Mouse (Mus musculus) MEL (cell line): ENCODE measurements around the gene Mrpl14. TPM values are rescaled to one million over a fixed set of nuclear protein-coding genes. Genes with fewer than 3 reads are reported as not detected.

Source experiments
- DNase-seq: peaks from one replicate; pipeline ENCODE4 v3.0.0; 2011; ENCODE audit warnings: low read depth, low spot score
- H3K27ac ChIP-seq: 2 replicates; pipeline ENCODE4 v1.5.1; 2012; ENCODE audit warnings: low read depth, mild to moderate bottlenecking, control low read depth, low read length, moderate library complexity; ENCODE audit not compliant: control insufficient read depth
- H3K27me3 ChIP-seq, 2 experiments: fragments of 150-350 bp in 1 of 2; sonication (generic) in 1 of 2; 2 replicates each; pipeline ENCODE4 v1.6.1; 2012; ENCODE audit warnings: low read length in 2 of 2, mild to moderate bottlenecking in 2 of 2, improper control_type of control experiment in 1 of 2, moderate library complexity in 1 of 2; ENCODE audit not compliant: insufficient read depth in 2 of 2, control insufficient read depth in 1 of 2
- H3K36me3 ChIP-seq, 2 experiments: 2 replicates each; pipeline ENCODE4 v1.6.1; 2012 to 2014; ENCODE audit warnings: low read length in 2 of 2, improper control_type of control experiment in 1 of 2, inconsistent platforms in 1 of 2, mild to moderate bottlenecking in 1 of 2; ENCODE audit not compliant: insufficient read depth in 2 of 2, control insufficient read depth in 1 of 2
- H3K4me1 ChIP-seq, 2 experiments: fragments of 150-350 bp in 1 of 2; sonication (generic) in 1 of 2; 2 replicates each; pipeline ENCODE4 v1.6.1; 2012; ENCODE audit warnings: low read length in 2 of 2, improper control_type of control experiment in 1 of 2, mild to moderate bottlenecking in 1 of 2; ENCODE audit not compliant: insufficient read depth in 2 of 2, control insufficient read depth in 1 of 2
- H3K4me3 ChIP-seq, 2 experiments: fragments of 150-350 bp in 1 of 2; sonication (generic) in 1 of 2; 2 replicates each; pipeline ENCODE4 v1.5.1; 2012; ENCODE audit warnings: low read depth in 2 of 2, low read length in 2 of 2, mild to moderate bottlenecking in 2 of 2, moderate library complexity in 2 of 2, control low read depth in 1 of 2, improper control_type of control experiment in 1 of 2; ENCODE audit not compliant: control insufficient read depth in 1 of 2, insufficient read depth in 1 of 2
- H3K79me2 ChIP-seq: 2 replicates; pipeline ENCODE4 v1.6.1; 2012; ENCODE audit warnings: mild to moderate bottlenecking, low read length, moderate library complexity; ENCODE audit not compliant: control insufficient read depth, poor library complexity, insufficient read depth
- H3K9ac ChIP-seq: 2 replicates; pipeline ENCODE4 v1.6.1; 2012; ENCODE audit warnings: low read depth, mild to moderate bottlenecking, control low read depth, low read length, moderate library complexity; ENCODE audit not compliant: control insufficient read depth, poor library complexity, severe bottlenecking
- H3K9me3 ChIP-seq: fragments of 150-350 bp; sonication (generic); replicated peaks from 2 replicates; pipeline ENCODE4 v1.6.1; 2012; ENCODE audit warnings: mild to moderate bottlenecking, low read length, improper control_type of control experiment, moderate library complexity; ENCODE audit not compliant: insufficient read depth
- BHLHE40 ChIP-seq: IDR thresholded peaks from 2 replicates; pipeline ENCODE4 v1.6.1; 2012; ENCODE audit warnings: low read depth, mild to moderate bottlenecking, inconsistent platforms, low read length, improper control_type of control experiment, borderline replicate concordance
- CHD1 ChIP-seq: IDR thresholded peaks from 2 replicates; pipeline ENCODE4 v1.6.1; 2012; ENCODE audit warnings: low read depth, mild to moderate bottlenecking, inconsistent platforms, low read length, improper control_type of control experiment
- CTCF ChIP-seq, 3 experiments: IDR thresholded peaks in 2 of 3; conservative IDR thresholded peaks in 1 of 3; 2 replicates each; pipeline ENCODE4 v1.5.1; 2011 to 2012; ENCODE audit warnings: low read length in 3 of 3, low read depth in 2 of 3, mild to moderate bottlenecking in 2 of 3, improper control_type of control experiment in 1 of 3, inconsistent platforms in 1 of 3, mixed read lengths in 1 of 3, moderate library complexity in 1 of 3; ENCODE audit not compliant: control insufficient read depth in 1 of 3, insufficient read depth in 1 of 3, poor library complexity in 1 of 3, severe bottlenecking in 1 of 3
- E2F4 ChIP-seq: IDR thresholded peaks from 2 replicates; pipeline ENCODE4 v1.6.1; 2011; ENCODE audit warnings: low read depth, low read length, improper control_type of control experiment, borderline replicate concordance
- EP300 ChIP-seq, 2 experiments: IDR thresholded peaks; 2 replicates each; pipeline ENCODE4 v1.6.1; 2011; ENCODE audit warnings: improper control_type of control experiment in 2 of 2, low read length in 2 of 2, low read depth in 1 of 2, mild to moderate bottlenecking in 1 of 2
- JUND ChIP-seq: IDR thresholded peaks from 2 replicates; pipeline ENCODE4 v1.6.1; 2011; ENCODE audit warnings: low read depth, mild to moderate bottlenecking, improper control_type of control experiment, low read length
- KAT2A ChIP-seq: conservative IDR thresholded peaks from 2 replicates; pipeline ENCODE4 v1.6.1; 2012; ENCODE audit warnings: low read depth, low read length, improper control_type of control experiment, inconsistent platforms
- MAFK ChIP-seq: IDR thresholded peaks from 2 replicates; pipeline ENCODE4 v1.6.1; 2011; ENCODE audit warnings: low read depth, mild to moderate bottlenecking, low read length, improper control_type of control experiment, borderline replicate concordance
- MAZ ChIP-seq: IDR thresholded peaks from 2 replicates; pipeline ENCODE4 v1.6.1; 2012; ENCODE audit warnings: low read depth, mild to moderate bottlenecking, inconsistent platforms, low read length, improper control_type of control experiment
- MEF2A ChIP-seq: IDR thresholded peaks from 2 replicates; pipeline ENCODE4 v1.6.1; 2014; ENCODE audit warnings: low read depth, mild to moderate bottlenecking, inconsistent platforms, low read length, improper control_type of control experiment; ENCODE audit not compliant: poor library complexity, insufficient replicate concordance, severe bottlenecking; ENCODE audit errors: extremely low read depth
- MXI1 ChIP-seq: IDR thresholded peaks from 2 replicates; pipeline ENCODE4 v1.6.1; 2011; ENCODE audit warnings: mild to moderate bottlenecking, low read depth, low read length, improper control_type of control experiment
- RCOR1 ChIP-seq: IDR thresholded peaks from 2 replicates; pipeline ENCODE4 v1.6.1; 2012; ENCODE audit warnings: low read depth, mild to moderate bottlenecking, inconsistent platforms, low read length, improper control_type of control experiment
- SIN3A ChIP-seq: IDR thresholded peaks from 2 replicates; pipeline ENCODE4 v1.6.1; 2012; ENCODE audit warnings: low read length, improper control_type of control experiment, inconsistent platforms
- SMC3 ChIP-seq: IDR thresholded peaks from 2 replicates; pipeline ENCODE4 v1.6.1; 2011; ENCODE audit warnings: low read depth, low read length, improper control_type of control experiment
- TBP ChIP-seq: IDR thresholded peaks from 2 replicates; pipeline ENCODE4 v1.8.0; 2011; ENCODE audit warnings: low read depth, low read length, improper control_type of control experiment
- UBTF ChIP-seq: IDR thresholded peaks from 2 replicates; pipeline ENCODE4 v1.6.1; 2012; ENCODE audit warnings: low read depth, mild to moderate bottlenecking, inconsistent platforms, low read length, improper control_type of control experiment, moderate library complexity, borderline replicate concordance; ENCODE audit not compliant: insufficient read depth
- USF1 ChIP-seq: IDR thresholded peaks from 2 replicates; pipeline ENCODE4 v1.6.1; 2014; ENCODE audit warnings: low read depth, mild to moderate bottlenecking, inconsistent platforms, low read length, improper control_type of control experiment, moderate library complexity
- USF2 ChIP-seq, 2 experiments: IDR thresholded peaks; 2 replicates each; pipeline ENCODE4 v1.6.1; 2011 to 2012; ENCODE audit warnings: improper control_type of control experiment in 2 of 2, low read length in 2 of 2, borderline replicate concordance in 1 of 2, inconsistent platforms in 1 of 2, low read depth in 1 of 2, mild to moderate bottlenecking in 1 of 2; ENCODE audit not compliant: insufficient read depth in 1 of 2
- ZC3H11A ChIP-seq: IDR thresholded peaks from 2 replicates; pipeline ENCODE4 v1.6.1; 2012; ENCODE audit warnings: low read depth, mild to moderate bottlenecking, inconsistent platforms, low read length, improper control_type of control experiment
- ZKSCAN1 ChIP-seq: IDR thresholded peaks from 2 replicates; pipeline ENCODE4 v1.6.1; 2012; ENCODE audit warnings: low read depth, mild to moderate bottlenecking, inconsistent platforms, low read length, improper control_type of control experiment, moderate library complexity
- polyA plus RNA-seq, 2 experiments: library from polyadenylated mRNA; stranded (reverse) in 1 of 2; unstranded in 1 of 2; fragments of >175 nt in 1 of 2; fragments of >200 nt in 1 of 2; gene quantifications; 2 replicates each; pipeline versions ENCODE4 v1.2.1 to v1.2.4; 2012; ENCODE audit warnings: low replicate concordance in 2 of 2, low read depth in 1 of 2; ENCODE audit not compliant: insufficient read length in 2 of 2, insufficient read depth in 1 of 2, missing spikeins in 1 of 2
- total RNA-seq: library from RNA; depleted of rRNA; stranded (reverse); fragments of 300-350 nt; gene quantifications from 2 replicates; pipeline ENCODE4 v1.2.3, GENCODE M21; 2012

Gene Mrpl14
- total and polyA plus RNA-seq, 3 experiments = 66.2 to 159 TPM; not detected in 1

- H3K27me3 ChIP-seq = no peaks in the 10 kb centered on the region
- peaks cover 8 to 17% of the 10 kb centered on the region in 2 experiments for H3K4me1 ChIP-seq
- H3K9ac ChIP-seq = no peak overlapping the region
- H3K4me3 ChIP-seq = no peak overlapping the region
- no peak overlapping the region for H3K27ac ChIP-seq
- DNase-seq = peak; percentile 47
- TF ChIP-seq EP300 (IDR thresholded peaks at IDR 0.05; ENCODE audit: low read depth in 1 of 2, low read length in 2 of 2) (no peak), USF1 (no peak), KAT2A (no peak), JUND (no peak), UBTF (no peak), SMC3 (no peak), SIN3A (no peak), ZC3H11A (no peak), BHLHE40 (no peak), CTCF (IDR thresholded peaks at IDR 0.05 in 2 of 3, conservative IDR thresholded peaks at IDR 0.05 in 1 of 3; ENCODE audit: control insufficient read depth in 1 of 3, insufficient read depth in 1 of 3, low read depth in 2 of 3, low read length in 3 of 3, poor library complexity in 1 of 3, severe bottlenecking in 1 of 3) (no peak), ZKSCAN1 (no peak), MXI1 (no peak), TBP (no peak), MAZ (no peak), E2F4 (no peak), MEF2A (no peak), CHD1 (no peak), RCOR1 (no peak), USF2 (IDR thresholded peaks at IDR 0.05; ENCODE audit: borderline replicate concordance in 1 of 2, insufficient read depth in 1 of 2, low read depth in 1 of 2, low read length in 2 of 2) (no peak), MAFK (no peak)
- TF ChIP-seq, all 39 proteins: peak for 0
- peaks cover 2 to 14% of the 10 kb centered on the region in 2 experiments; a peak in 3 of 4 replicates for H3K36me3 ChIP-seq
- H3K79me2 ChIP-seq = peaks cover 4% of the 10 kb centered on the region; the same call in 1 of the 2 replicates
- no peaks in the 10 kb centered on the region for H3K9me3 ChIP-seq
Observed at GRCm38 (mm10) chr17:45698368-45698767, 12.2 kb downstream of the Mrpl14 start.
